Mouse (Mus musculus) ovary, postnatal 14 days (tissue): Measurements from ENCODE around the gene Aig1.
A peak's percentile ranks its signal among the peaks of the same experiment; 100 is the strongest.
"Not testable (repeated sequence)": the region's sequence is repeated elsewhere in the genome, so short reads cannot be mapped to it uniquely, and the experiment has no call there.

Experiments
- DNase-seq: peaks from one replicate; pipeline ENCODE4 v3.0.0; 2022; ENCODE audit warnings: low spot score

The Aig1 gene

DNA sequence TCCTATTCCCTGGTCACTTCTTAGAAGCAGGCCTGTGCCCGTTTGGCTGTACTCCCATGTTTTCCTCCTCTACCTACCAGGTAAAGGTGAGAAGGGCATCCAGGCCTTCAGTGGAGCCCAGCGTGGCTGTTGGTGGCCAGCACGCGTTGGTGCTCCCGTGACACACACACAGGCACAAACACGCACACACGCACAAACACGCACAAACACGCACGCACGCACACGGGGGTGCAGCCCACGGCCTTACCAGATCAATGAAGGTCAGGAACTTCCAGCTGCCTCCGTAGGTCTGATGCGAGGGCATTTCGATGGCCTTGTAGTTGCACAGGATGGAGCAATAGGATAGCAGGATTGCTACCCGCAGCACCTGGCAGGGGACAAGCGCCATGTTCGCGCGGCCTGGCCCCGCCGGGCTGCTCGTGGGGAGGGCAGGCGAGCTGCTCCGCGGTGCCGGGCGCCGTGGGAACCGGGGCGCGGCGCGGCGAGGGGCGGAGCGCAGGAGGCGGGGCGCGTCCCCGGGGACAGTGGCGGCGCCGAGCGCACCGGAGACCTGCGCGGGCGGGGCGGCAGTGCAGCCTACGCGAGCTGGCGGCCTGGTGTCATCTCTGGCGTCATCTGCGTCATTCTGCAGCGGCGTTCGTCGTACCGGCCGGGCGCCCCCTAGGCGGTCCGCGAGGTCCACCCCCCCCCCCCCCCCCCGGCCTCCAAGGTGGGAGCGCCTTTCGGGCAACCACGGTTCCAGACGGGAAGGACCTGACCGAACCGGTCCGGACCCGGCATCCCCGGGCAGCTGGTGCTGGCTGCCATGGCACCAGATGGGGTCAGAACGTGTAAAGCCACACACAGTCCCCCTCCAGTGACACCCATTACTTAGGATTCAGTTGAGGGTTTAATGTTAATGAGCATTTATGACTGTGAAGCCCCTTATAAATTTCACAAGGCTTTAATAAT is at the start of gene Aig1:
TSS of gene Aig1 (minus strand) at position 610 of the 951 bp plus-strand sequence.
- peak; percentile 34 for DNase-seq

DNA sequence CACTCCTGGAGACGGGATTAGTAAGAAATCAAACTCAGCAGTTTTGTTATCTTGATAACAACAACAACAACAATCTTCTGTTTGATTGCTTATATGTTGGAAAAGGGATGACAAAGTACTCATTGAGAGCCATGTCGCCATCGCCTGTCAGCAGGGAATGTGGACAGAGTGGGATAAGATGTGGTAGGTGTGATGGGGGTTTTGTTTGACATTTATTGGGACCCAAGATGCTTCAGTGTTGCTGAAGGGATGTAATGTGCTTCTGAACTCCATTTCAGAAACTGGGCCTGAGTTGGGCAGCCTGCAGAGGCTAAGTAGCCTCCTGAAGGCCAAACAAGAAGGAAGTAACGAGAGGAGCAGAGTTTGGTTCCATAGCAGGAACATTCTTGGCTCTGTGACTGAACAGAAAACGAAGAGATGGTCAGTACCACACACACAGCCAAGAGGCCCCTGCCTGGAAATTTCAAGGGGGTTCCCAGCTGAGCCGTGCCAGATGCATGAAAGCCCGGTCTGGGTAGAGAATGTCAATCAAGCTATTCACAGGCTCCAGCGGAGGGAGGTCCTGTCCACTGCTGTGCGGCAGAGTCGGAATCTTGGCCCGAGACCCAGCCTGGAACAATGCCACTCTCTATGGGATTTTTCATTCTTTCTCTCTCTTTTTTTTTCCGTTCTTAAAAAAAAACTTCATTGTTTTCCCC is 48.0 kb upstream of the Aig1 start:
- peak; percentile 34 for DNase-seq

DNA sequence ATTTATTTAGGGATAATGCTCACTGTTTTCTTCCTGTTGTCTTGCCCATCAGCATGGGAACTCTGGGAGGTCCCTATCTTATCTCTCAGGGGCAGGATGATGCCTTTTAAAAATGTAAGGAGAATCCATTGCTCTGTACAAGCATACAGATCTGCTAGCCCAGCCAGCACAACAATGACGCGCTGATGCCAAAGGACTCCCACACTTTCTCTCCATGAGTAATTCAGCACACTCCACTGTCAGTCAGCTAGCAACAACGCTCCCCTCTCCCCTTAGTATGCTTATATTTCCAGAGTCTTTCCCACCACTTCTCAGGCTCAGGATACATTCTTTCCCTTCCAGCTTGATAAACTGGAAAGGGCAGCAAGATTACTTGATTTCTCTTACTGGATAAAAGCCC is 46.4 kb upstream of the Aig1 start:
- DNase-seq, result no peak

DNA sequence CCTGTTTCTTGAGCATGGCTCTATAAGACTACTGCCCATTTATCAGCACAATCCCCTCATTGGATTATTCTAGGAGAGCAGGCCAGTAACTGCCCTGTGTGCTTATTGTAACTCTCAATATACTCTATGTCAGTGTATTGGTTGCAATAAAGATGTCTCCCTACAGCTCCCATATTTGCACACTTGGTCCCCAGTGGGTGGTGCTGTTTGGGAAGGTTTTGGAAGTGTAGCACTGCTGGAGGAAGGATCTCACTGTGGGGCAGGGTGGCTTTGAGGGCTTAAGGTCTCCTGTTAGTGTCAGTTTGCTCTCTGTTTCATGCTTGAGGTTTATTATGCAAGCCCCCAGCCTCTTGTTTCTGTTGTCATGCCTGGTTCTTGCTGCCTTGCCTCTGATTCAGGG is 44.9 kb upstream of the Aig1 start:
- no peak for DNase-seq

DNA sequence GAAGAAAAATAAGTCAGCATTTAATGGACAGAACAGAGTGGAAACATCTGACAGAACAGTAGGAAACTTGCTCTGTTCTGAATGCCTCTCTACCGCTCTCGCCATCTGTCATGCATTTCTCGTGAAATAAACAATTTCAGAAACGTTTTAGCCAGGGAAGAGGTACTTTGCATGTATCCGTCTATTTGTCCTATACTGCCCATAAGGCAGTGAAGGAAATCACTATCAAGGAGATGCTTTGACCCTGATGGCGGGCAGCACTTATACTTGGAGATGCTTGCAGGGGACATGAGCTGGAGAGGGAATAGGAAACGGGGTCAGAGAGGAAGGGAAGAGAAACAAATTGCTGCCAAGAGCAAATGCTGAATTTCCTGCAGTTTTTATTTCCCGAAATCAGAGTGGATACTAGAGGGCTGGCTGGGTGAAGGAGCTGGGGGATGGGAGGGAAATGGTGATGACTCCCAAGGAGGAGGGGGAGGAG is 37.5 kb upstream of the Aig1 start:
- DNase-seq, result no peak

DNA sequence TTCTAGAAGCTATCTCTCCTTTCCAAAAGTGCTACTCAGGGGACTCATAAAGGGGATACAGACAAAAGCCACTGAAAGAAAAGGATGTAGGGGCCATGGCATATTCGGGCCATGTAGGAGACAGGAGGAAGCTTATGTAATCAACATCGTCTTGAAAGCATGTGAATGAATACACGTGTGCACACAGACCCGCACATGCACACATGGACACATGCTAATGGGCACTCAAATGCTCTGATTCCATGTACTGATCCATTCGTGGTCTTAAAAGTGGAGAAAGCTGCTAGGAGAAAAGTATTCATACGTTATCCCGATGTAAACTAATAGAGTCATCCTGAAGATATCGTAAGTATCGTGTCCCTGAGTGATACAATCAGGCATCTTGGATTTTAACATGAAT is 36.8 kb upstream of the Aig1 start:
- no peak for DNase-seq

DNA sequence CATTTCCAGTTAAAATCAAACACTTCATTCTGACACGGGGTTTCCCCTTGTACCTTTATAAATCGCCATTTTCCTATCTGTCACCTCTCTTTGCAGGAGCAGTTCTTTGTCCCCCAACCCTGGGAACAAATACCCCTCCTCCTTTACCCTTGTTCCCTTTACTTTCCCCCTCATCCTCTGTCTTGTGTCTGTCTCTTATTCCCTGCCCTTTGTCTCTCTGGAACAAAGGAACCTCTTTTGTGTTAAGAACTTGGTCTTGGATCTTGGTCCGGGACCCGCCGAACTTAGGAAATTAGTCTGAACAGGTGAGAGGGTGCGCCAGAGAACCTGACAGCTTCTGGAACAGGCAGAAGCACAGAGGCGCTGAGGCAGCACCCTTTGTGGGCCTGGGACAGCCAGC is 24.0 kb upstream of the Aig1 start:
- not testable (repeated sequence) for DNase-seq

DNA sequence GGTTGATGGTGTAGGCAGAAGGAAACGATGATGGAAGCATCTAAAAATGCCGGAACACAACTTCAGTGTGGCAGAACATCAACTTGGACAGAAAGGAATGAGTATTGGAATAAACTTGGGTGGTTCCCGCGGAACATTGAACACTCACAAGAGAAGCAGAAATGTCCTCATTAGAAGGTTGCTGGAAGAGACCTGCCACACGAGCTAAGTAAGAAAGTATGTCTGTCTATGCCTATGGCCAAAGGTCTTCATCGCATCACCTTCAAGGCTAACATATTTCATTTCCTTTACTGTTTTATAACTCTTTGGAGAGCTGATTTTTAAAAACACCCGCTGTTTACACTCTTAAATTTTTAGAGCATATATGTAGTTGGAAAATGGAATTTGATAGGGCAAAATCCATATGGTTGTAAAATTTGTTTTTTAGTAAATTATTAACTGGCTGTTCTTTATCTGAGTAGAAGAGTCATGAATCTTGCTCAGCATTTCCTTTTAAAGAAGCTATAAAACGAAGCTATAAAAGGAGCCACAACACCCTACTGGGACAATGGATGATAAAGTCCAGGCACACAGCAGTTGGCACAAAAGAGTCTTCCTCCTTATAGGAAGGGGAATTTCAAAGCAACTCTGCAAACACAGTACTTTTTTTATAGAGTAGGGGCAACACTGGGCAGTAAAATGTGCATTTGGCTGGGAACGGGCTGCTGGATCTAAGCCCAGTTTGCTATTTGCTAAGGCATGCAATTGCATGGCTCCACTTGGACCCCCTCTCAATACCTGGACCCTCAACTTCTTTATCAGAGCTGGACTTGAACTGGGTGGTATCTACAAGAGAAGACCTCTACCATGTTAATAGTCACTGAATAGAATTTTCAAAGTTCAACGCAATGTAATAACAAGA is 14.4 kb upstream of the Aig1 start:
- no peak for DNase-seq

DNA sequence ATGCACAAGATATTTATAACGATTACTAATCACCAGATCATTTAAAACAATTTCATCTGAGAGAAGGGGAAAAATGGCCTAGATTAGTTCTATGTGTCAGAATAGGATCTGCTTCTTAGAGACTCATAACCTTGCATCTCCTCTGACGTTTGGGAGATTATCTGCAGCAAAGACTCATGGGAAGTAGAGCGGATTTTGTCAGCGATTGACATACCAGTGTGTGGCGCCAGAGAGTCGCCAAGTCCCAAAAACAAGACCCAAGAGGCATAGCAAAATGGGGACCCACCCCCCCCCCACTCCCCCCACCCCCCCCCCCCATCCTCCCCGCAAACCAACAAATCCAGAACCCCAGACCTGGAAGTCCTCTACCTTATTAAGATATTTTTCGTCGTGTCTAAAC is 13.7 kb upstream of the Aig1 start:
- no peak for DNase-seq

DNA sequence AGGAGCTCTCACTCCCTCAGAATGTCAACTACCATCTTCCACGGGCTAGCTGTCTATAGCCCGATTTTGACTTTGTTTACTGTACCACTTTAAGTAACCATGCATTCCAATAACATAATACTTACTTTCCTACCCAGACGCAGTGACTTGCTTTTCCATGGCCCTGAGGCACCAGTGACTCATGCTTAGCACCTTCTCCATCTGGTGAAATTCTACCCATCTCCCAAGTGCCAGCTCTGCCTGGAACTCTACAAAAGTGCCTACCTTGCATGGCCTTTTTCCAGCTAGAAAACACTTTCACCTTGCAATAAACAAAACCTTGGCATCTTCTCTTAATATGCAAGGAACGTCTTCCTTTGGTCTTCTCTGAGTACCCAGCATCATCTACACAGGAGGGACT is 9.9 kb upstream of the Aig1 start:
- DNase-seq, result no peak

DNA sequence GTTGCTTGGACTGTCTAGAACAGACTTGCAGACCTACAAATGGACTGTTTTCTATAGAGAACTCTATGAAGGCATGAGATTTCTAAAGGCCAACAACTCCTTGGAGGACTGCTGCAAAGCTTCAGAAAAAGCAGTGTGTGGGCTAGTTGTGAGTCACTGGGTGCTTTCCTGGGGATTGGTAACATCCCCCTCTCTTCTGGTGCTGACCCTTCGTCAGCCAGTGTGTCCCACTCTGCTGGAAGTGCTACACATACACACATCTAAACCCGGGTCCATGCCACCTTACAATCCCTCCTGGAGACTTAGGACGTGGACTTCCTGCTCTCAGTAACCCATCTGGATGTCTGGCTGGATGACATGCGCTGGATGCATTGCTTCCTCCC is 6.2 kb upstream of the Aig1 start:
- no peak for DNase-seq

DNA sequence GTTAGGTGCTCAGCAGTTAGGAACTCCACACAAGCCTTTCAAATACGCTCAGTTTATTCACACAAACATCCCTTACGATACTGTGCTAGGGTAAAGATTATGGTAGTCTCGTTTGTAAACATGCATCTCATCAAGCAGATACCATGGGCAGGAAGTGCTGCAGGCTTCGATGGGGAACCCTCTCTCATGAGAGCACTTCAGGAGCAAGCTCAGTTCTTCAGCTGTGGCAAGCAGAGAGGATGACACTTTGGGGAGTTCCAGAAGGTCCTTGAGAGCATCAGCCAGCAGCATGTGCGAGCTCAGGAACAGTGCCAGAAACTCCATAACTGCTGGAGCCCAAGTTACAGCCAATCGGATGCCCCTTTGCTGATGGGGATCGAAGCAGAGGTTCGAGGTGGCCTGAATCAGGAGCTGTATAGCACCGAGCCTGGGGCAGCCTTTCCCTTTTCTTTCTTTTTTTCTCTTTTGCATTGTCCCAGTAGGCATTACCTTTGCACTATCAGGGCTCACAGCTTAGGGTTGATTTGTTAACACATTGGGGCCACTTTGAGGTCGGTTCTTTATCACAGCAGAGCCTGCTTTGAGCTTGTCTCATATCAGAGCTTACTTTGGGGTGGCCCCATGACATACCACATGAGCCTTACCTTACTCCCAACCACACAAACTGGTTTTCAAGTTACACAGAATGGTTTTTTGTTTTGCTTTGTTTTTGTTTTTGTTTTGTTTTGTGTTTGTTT is 5.7 kb upstream of the Aig1 start:
- DNase-seq, result no peak

DNA sequence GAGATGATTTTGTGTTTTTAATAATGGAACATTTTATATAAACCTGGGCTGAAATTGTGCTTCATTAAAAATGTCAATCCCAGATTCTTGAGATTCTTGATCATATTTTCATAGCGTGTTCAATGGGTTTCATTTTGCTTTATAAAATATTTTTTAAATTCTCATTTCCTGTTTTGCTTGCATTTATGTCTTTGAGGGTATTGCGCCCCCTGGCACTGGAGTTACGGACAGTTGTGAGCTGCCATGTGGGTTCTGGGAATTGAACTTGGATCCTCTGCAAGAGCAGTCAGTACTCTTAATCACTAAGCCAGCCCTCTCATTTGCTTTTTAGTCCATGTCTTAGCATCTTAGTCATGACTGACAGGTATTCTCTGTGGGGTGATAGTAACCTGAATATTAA is 1.8 kb upstream of the Aig1 start:
- no peak for DNase-seq

DNA sequence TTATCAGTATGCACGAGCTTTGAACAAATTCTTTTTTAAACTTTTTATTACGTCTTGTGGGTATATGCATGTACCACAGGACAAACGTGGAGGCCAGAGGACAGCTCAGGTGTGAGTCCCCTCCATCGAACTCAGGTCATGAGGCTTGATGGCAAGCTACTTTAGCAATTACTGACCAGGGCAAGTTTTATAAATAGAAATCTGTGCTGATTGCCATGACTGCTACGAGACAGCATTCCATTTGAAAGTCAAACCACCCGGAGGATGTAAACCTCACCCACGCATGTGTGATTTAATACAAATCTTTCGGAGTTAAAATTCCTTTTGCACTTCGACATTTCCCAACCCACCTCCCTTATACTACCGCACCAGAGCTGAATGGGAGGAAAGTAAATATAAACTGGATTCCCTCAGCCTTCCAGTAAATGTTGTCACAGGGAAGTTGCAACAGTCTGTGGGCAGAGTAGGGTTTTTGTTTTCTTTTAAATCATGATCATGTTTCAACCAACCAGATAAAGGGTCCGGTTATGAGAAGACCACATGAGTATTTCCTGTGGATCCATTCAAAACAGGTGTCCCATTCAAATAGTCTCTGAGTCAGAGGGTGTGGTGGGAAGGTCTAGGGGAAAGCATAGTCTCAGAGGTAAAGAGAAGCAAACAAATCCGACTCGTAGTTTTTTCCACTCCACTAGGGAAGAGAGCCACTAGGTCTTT is 699 bp upstream of the Aig1 start:
- no peak for DNase-seq

DNA sequence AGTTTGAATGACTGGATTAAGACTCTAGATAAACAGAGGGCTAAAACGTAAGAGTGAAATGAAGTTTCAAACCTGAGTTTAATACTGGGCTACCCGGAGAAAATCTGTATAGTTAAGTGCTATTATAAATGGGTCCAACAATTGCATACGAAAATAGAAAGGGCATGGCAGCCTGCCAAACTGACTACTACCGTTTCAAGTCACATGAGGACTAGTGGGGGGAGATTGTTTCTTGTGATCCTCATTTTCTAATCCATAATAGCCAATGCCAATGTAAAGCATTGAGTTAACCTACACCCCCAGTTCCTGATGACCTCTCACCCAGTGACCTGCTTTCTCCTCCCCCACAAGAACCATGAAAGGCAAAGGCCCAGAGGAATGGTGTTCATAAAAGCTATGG is 2.4 kb downstream of the Aig1 start:
- DNase-seq, result no peak

DNA sequence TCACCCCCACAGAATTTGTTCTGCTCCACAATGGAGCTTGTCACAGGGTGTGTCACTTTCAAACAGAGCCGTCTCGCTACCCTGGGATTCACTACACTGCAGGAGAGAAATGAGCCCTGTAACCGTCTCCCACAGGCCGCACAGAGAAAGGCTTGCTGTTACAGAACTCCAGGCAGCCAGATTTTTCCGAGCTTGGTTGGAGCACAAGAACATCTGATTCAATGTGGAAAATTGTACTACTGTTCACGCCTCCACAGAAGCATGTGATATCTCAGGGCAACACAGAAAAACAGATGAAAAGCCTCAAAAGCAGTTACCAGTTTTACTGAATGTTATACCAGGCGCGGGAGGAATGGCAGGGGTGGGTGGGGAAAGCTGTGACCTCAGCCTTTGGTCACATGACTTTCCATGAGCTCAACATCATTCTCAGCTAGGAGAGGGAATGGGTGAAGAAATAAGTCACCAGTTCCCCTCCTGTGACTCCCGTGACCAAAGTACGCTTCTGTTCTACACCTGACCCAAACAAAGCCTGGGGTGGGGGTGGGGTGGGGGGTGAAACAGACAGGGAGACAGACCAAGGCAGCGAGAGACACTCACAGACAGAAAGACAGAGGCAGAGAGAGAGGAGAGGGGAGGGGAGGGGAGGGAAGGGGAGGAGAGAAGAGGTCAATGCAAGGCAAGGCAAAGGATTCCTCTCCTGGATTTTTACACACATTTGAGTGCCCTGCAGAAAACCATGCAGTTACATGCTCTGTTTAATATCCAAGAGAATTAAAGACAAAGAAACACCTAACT is 7.5 kb downstream of the Aig1 start:
- no peak for DNase-seq

DNA sequence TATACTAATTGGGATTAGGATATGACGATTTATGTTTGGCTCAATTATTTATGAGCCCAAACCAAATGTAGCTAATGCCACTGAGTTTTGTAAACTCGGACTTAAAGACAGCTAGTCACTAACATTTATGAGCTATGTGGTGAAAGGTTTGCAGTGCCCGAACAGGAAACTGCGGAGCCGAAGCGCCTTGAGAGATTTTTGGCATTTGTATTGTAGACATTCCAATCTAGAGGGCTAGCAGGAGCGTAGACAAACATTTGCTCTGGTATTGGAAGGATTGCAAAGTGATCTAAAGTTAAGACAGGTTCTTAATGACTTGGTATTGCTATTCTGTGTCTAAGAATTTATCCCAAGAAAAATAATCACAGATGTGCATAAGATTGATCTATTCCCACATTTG is 12.3 kb downstream of the Aig1 start:
- DNase-seq, result no peak

DNA sequence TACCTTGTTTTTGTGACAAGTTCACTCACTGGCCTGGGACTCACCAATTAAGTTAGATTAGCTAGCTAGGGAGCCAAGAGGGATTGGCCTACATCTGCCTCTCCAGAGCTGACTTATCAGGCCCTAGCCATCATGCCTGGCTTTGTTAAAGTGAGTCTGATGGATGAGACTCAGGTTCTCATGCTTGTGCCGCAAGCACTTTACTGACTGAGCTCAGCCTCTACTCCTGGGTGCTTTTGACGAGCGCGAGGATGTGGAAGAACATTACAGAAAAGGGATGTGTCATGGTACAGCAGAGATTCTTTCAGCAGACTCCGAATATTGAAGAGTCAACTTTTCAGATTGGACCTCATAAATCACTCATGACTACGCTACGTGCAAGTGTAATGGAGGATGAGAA is 12.8 kb downstream of the Aig1 start:
- no peak for DNase-seq

DNA sequence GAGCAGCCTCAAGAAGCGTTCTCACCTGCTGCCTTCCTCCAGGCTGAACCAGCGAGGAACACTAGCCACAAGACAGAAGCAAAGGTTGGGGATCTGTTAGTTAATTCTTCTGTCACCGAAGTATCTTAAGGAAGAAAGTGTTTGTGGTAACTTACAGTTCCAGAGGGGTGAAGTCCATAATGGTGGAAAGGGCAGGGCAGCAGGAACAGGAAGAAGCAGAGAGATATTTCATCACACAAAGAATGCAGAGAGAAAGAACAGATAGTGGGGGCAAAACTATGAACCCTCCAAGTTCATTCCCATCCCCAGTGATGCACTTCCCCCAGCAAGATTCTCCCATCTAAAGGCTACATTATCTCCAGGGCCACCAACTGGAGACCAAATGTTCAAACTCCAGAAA is 13.7 kb downstream of the Aig1 start:
- no peak for DNase-seq

DNA sequence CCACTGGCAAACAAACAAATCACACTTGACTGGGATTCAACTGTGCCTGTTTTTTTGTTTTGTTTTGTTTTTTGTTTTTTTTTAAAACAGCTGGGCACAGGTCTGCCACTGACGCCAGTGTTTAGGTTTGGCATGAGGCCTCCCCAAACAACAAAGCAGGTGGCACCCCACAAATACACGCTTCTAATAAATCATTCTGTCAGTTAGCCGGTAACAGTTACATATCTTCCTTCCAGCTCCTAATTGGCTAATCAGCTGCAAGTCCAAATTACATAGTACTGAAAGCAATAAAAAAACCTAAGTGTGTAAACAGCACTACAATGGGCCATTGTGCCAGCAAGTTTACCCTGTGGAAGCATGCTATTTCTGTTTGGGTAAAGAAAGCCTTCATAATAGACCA is 18.7 kb downstream of the Aig1 start:
- DNase-seq, result no peak
